Mouse (Mus musculus) lung, postnatal 36 days (tissue): ENCODE measurements at regions not wholly inside any gene's neighbourhood (a gene's known extent, or its start where the extent isn't known, plus 50 kb on each side); places are given as distances from the start of the nearest gene placed in this dataset.
A peak's percentile ranks its signal among the peaks of the same experiment; 100 is the strongest.
"Not testable (repeated sequence)": the region's sequence is repeated elsewhere in the genome, so short reads cannot be mapped to it uniquely, and the experiment has no call there.

ENCODE experiments used
- DNase-seq: peaks from one replicate; pipeline ENCODE4 v3.0.0; 2022; ENCODE audit warnings: mixed read lengths

GRCm38 (mm10) chr10:104798816-104799393 lies 605.1 kb downstream of the Gm4340 start:
- no peak for DNase-seq

DNA sequence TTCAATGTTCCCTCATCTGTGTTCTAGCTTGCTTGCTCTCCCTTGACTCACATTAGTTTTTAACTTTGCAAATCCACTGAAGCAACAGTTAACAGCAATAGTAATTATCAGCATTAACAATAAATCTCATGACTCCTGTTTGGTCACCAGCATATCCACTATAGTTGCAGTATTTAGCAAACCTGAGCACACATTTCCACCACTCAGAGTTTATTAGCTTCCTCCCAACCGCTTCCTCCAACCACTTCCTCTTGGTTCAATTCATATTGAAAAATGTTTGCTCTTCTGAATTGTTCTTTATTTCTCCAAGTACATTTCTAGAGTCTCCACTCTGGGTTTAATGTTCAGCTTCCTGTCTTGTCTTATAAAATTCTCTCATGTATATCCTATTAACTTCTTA lies 611.0 kb downstream of the Gm4340 start:
- no peak for DNase-seq

DNA sequence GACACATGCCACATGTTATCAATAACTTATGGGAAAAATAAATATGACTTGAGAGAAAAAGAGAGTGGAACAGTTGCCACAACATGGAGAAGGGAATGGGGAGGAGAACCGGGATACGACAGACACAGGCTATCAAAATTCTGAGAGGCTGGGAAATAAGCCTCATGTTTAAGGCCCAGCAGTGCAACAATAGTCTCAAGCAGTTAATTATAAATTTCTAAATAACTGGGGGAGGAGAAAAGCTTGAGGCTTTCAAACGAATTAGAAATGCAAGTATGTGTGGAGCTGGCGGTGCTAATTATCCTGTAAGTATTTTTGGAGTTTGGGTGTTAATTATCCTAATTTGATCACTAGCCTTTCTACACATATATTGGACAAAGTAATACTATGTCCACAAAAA lies 624.4 kb downstream of the Gm4340 start:
- no peak for DNase-seq

GRCm38 (mm10) chr10:104851821-104852220 lies 658.0 kb downstream of the Gm4340 start:
- no peak for DNase-seq

DNA sequence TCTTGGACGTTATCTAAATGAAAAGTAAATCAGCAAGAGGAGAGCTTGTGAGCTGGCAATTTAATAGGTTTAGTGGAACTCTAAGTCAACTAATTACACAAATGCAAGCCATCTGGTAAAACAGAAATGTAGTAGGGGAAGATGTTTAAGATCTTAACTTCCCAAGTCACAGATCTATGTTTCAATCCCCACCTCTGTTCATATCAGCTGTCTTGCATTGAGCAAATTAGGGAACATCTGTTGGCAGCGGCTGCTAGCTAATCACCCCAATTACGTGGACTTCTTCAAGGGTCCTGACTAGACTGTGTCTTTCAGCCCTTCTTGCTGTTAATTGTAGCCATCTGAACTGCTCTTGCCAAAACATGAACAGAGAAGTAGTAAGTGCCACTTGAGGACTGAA lies 659.3 kb downstream of the Gm4340 start:
- DNase-seq, result no peak

GRCm38 (mm10) chr10:104878246-104878645 lies 684.4 kb downstream of the Gm4340 start:
- peak; percentile 1 for DNase-seq

DNA sequence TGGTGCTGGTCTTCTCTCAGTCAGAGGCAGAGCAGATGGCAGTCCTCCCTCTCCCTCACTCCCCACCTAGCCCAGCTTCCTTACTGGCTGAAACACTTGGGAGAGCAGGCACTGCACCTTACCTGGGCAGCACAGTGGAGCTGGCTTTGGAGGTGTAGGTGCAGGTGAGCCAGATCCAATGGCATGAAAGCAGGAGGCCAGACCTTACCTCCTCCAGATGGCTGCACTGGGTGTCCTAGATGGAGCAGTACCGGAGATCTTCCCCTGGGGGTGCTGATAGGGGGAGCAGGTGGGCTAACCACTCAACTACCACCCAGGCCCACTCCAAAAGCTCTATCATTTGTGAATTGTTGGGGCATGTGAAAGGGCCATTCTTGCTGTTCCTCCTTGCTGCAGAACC lies 660.0 kb downstream of the Tmtc2 start:
- DNase-seq, result no peak

GRCm38 (mm10) chr10:104915521-104915920 lies 658.7 kb downstream of the Tmtc2 start:
- DNase-seq, result no peak

DNA sequence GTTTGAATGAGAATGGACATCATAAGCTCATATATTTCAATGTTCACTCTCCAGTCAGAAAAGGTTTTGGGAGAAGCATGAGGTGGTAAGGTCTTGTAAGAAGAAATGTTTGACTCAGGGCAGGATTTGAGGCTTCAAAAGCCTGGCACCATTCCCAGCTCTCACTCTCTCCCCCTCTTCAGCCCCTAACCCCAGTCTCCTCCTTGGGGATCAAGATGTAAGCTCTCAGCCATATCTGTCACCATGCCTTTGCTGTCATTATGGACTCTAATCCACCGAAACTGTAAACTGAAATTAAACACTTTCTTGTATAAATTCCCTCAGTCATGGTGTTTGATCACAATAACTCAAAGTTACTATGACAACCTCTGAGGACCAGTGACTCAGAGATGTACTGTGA lies 637.6 kb downstream of the Tmtc2 start:
- no peak for DNase-seq

DNA sequence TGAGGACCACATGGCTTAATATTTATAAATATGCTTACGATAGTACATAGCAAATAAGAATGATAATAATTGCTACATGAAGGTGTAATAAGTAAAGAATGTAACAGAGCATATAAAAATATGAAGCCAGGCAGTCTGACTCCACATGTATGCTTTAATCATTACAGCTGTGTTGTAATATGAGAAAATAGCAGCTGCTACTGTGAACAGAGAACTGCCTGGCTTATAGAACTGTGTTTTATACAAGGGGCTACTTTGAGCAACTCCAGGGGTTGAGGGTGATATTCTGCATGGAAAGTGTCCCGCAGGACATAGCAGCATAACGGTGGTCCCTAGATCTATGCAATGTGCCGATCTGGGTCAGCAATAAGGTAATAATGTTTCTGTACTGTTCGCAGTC lies 627.9 kb downstream of the Tmtc2 start:
- no peak for DNase-seq

DNA sequence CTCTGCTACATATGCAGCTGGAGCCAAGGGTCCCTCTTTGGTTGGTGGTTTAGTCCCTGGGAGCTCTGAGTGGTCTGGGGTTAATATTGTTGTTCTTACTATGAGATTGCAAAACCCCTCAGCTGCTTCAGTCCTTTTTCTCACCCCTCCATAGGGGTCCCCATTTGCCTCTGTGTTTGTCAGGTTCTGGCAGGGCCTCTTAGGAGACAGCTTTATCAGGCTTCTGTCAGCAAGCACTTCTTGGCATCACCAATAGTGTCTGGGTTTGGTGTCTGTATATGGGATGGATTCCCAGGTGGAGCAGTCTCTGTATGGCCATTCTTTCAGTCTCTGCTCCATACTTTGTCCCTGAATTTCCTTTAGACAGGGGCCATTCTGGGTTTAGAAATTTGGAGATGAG lies 625.4 kb downstream of the Tmtc2 start:
- DNase-seq, result not testable (repeated sequence)

DNA sequence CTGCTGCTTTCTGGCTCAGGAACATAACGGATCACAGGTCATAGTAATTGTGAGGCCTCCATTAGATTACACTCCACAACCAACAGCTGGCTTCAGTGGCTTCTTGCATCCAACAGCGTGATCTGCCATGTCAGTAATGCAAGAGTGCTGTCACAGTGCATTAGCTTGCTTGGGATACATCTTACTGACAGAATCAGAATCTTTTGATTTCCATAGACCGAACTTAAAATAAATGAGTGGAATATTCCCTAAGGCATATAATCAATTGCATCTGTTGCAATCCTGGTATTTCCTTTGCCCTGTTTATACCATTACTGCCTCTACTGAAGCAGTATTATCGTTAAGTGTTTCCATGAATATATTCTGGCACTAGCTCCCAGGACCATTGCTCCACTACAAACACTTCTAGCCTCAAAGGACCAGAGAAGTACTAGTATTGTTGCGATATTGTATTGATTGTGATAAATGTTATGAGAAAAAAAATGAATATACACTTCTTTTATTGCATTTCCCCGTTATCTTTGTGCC lies 605.8 kb downstream of the Tmtc2 start:
- no peak for DNase-seq
